Mouse (Mus musculus): Measurements from ENCODE around the gene Olfr52.

DNA sequence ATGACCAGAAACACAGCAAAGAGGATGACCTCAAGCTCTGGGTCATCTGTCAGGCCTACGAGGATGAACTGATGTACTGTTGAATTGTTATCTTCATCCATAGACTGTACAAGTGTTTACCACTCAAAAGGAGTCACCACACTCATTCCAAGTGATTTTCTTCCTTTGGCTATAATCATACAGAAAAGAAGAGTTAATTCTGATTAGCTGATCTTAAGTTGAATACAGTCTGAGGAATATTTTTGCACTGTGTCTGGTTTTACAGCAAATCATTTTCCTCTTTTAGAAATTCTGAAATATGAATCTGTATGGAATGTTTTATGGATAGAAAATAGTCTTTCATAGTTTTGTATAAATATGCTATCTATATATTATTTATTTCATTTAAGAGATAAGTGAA is 38.9 kb downstream of the Olfr52 start, which contains the start of gene Olfr1040:
- TF ChIP-seq USF1 (IDR thresholded peaks at IDR 0.05; ENCODE audit: low read depth) (no peak), CTCF (IDR thresholded peaks at IDR 0.05; ENCODE audit: control insufficient read depth, insufficient read depth, insufficient read length) (no peak), CEBPB (IDR thresholded peaks at IDR 0.05; ENCODE audit: low read depth) (no peak), MYOD1 (IDR thresholded peaks at IDR 0.05; ENCODE audit: control insufficient read depth, insufficient read length, low read depth) (no peak)

Data from C2C12 (cell line).